Mouse (Mus musculus) colon, adult 2 months (tissue): ENCODE results near the gene Olfr699. TPM values are rescaled to one million over a fixed set of nuclear protein-coding genes. Genes with fewer than 3 reads are reported as not detected.

ENCODE experiments used
- polyA plus RNA-seq: library from polyadenylated mRNA; depleted of rRNA; stranded (reverse); fragments of >200 nt; gene quantifications from 2 replicates; pipeline ENCODE4 v1.2.3, GENCODE M21; 2012; rRNA removed

The Olfr699 gene
- not detected in 2 replicates for polyA plus RNA-seq

DNA sequence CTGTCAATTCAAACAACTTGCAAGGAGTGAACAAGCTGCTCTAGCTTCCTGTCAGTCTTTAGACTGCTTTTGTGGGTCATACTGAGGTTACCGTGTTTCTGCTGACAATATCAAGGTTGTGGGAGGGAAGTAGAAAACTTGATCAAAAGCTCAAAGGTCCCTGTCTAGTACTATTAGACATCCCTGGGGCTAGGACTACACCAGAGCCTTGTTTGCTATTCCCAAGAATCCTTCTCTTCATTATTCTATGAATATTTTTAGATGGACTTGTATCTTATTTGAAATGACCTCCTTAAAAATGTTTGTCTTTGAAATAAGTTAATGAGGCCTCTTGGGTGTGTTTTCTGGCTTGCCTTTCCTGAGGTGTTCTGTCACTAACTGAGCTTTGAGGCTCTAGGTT is at the start of gene Olfr699:
Gene Olfr699 (minus strand): TSS at position 101 of the 400 bp plus-strand sequence.

DNA sequence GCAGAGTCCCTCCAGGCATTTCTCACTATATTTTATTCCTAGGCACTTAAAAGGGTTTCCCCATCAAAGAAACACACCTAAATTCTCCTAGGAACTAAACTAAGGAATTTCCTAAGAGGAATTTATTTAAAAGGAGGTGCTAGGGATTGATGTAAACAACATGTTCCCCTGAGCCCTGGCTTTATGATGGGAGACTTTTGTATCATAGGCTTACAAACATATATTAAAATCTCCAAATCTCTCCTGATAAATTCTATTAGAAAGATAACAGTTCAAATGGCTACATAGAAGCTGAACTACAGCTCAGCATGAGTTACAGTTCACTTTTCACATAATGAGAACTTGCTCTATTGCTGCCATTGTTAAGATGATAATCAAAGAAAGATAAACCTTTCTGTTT is 40.8 kb upstream of the Olfr699 start, which contains the start of gene Olfr702:
Gene Olfr702 (minus strand): TSS at position 101 of the 400 bp plus-strand sequence.

DNA sequence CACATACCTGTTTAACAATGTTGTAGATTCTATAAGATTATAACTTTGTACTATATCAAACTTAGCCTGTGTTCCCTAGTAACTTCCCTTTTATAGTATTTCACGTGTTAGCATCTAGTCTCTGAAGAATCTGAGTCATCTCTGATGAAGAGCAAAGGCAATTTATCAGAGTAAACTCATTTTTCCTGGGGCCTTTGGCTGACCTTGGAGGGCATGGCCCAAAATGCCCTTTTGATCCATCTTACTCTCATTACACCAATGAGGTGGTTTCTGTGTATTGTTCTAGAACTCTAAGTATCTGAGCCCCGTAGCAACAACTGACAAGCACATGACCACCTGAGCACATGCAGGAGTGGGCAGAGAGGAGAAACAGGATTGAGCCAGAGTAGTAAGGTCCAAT is 20.8 kb upstream of the Olfr699 start, which contains the start of gene Olfr701:
Gene Olfr701 (plus strand): TSS at position 301 of the 400 bp plus-strand sequence.

DNA sequence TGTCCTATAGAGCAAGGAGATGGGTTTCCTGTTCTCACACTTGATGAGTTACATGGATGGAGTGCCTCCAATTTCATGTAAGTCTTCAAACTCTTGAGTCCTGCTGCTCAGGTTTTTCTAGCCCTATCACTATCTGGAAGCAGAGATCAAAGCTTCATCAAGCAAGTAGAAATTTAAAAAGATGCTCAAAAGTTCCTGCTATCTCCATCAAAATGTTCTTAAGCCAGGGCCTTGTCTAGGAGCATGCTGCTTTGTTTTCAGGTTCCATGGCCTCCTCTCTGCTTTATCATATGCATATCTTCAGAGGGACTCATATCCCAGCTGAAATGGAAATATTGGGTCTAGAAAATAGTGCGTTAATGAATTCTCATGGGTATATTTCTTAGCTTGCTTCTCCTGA is 15.7 kb upstream of the Olfr699 start, which contains the start of gene Olfr700:
Gene Olfr700 (minus strand): TSS at position 101 of the 400 bp plus-strand sequence.

DNA sequence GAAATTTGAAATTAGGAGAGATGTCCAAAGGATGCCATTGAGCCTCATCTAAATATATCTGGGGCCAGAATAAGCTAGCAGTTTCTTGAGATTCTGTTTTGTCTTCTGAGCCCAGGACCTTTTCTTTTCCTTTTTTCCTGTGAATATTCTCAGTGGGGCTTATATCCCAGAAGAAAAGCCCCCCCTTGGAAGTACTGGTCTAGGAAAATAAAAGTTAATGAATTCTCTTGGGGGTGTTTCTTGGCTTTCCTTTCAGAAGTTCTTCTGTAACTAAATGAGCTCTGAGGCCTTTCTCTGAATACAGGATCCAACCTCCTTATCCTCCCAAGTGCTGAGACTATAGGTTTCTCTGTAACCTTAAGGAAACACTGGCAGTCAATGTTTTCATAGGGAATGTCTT is 37.7 kb downstream of the Olfr699 start, which contains the start of gene Olfr698:
Gene Olfr698 (minus strand): TSS at position 101 of the 400 bp plus-strand sequence.

DNA sequence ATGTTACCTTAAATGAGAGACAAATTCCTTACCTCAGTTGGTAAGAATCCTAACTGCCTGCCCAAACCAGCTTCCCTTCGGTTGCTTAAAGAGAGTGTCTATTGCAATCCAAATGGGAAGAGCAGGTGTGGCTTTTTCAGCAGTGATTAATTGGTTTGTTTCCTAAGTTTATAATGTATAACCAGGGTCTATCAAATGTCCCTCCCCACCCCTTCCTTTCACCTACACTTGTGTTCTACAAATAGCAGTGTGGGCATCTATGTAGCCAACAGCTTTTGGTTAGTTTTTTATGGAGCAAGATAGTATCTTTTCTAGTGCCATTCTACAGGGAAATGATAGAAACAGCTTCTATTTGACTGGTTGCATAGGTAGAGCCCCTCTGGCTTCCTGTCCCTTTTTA is 50.7 kb downstream of the Olfr699 start, which contains the start of gene Olfr697:
Gene Olfr697 (minus strand): TSS at position 101 of the 400 bp plus-strand sequence.

Other genes starting within 250 kb of the Olfr699 start
- gene Olfr693, start 112.6 kb downstream of the Olfr699 start, polyA plus RNA-seq = not detected in 2 replicates
- gene Olfr694, start 101.4 kb downstream of the Olfr699 start, polyA plus RNA-seq = not detected in 2 replicates
- gene Olfr695, start 76.8 kb downstream of the Olfr699 start, polyA plus RNA-seq = not detected in 2 replicates
- gene Olfr697, start 50.8 kb downstream of the Olfr699 start, polyA plus RNA-seq = not detected in 2 replicates
- not detected in 2 replicates for gene Olfr698, start 37.8 kb downstream of the Olfr699 start, polyA plus RNA-seq
- not detected in 2 replicates for gene Olfr700, start 15.6 kb upstream of the Olfr699 start, polyA plus RNA-seq
- gene Olfr701, start 20.9 kb upstream of the Olfr699 start, polyA plus RNA-seq = not detected in 2 replicates
- not detected in 2 replicates for gene Olfr702, start 40.7 kb upstream of the Olfr699 start, polyA plus RNA-seq
- gene Olfr703, start 50.2 kb upstream of the Olfr699 start, polyA plus RNA-seq = not detected in 2 replicates
- gene Olfr704, start 70.0 kb upstream of the Olfr699 start, polyA plus RNA-seq = not detected in 2 replicates
- not detected in 2 replicates for gene Olfr705, start 83.7 kb upstream of the Olfr699 start, polyA plus RNA-seq
- gene Olfr706, start 95.0 kb upstream of the Olfr699 start, polyA plus RNA-seq = not detected in 2 replicates
- not detected in 2 replicates for gene Olfr707, start 108.0 kb upstream of the Olfr699 start, polyA plus RNA-seq
- gene Olfr1532-ps1, start 114.8 kb upstream of the Olfr699 start, polyA plus RNA-seq = not detected in 2 replicates
- not detected in 2 replicates for gene Olfr709-ps1, start 139.0 kb upstream of the Olfr699 start, polyA plus RNA-seq
- not detected in 2 replicates for gene Olfr710, start 155.1 kb upstream of the Olfr699 start, polyA plus RNA-seq
- not detected in 2 replicates for gene Olfr6, start 170.7 kb upstream of the Olfr699 start, polyA plus RNA-seq
- gene Olfr711, start 182.3 kb upstream of the Olfr699 start, polyA plus RNA-seq = not detected in 2 replicates
- not detected in 2 replicates for gene Olfr2, start 212.9 kb upstream of the Olfr699 start, polyA plus RNA-seq
- not detected in 2 replicates for gene Olfr713, start 238.0 kb upstream of the Olfr699 start, polyA plus RNA-seq